Mouse (Mus musculus) MEL (cell line): ENCODE measurements around the gene Enpp3. TPM values are rescaled to one million over a fixed set of nuclear protein-coding genes. Genes with fewer than 3 reads are reported as not detected.
"Not testable (repeated sequence)": the region's sequence is repeated elsewhere in the genome, so short reads cannot be mapped to it uniquely, and the experiment has no call there.

Source experiments
- DNase-seq: peaks from one replicate; pipeline ENCODE4 v3.0.0; 2011; ENCODE audit warnings: low read depth, low spot score
- H3K27ac ChIP-seq: 2 replicates; pipeline ENCODE4 v1.5.1; 2012; ENCODE audit warnings: low read depth, mild to moderate bottlenecking, control low read depth, low read length, moderate library complexity; ENCODE audit not compliant: control insufficient read depth
- H3K27me3 ChIP-seq, 2 experiments: fragments of 150-350 bp in 1 of 2; sonication (generic) in 1 of 2; 2 replicates each; pipeline ENCODE4 v1.6.1; 2012; ENCODE audit warnings: low read length in 2 of 2, mild to moderate bottlenecking in 2 of 2, improper control_type of control experiment in 1 of 2, moderate library complexity in 1 of 2; ENCODE audit not compliant: insufficient read depth in 2 of 2, control insufficient read depth in 1 of 2
- H3K36me3 ChIP-seq, 2 experiments: 2 replicates each; pipeline ENCODE4 v1.6.1; 2012 to 2014; ENCODE audit warnings: low read length in 2 of 2, improper control_type of control experiment in 1 of 2, inconsistent platforms in 1 of 2, mild to moderate bottlenecking in 1 of 2; ENCODE audit not compliant: insufficient read depth in 2 of 2, control insufficient read depth in 1 of 2
- H3K4me1 ChIP-seq, 2 experiments: fragments of 150-350 bp in 1 of 2; sonication (generic) in 1 of 2; 2 replicates each; pipeline ENCODE4 v1.6.1; 2012; ENCODE audit warnings: low read length in 2 of 2, improper control_type of control experiment in 1 of 2, mild to moderate bottlenecking in 1 of 2; ENCODE audit not compliant: insufficient read depth in 2 of 2, control insufficient read depth in 1 of 2
- H3K4me3 ChIP-seq, 2 experiments: fragments of 150-350 bp in 1 of 2; sonication (generic) in 1 of 2; 2 replicates each; pipeline ENCODE4 v1.5.1; 2012; ENCODE audit warnings: low read depth in 2 of 2, low read length in 2 of 2, mild to moderate bottlenecking in 2 of 2, moderate library complexity in 2 of 2, control low read depth in 1 of 2, improper control_type of control experiment in 1 of 2; ENCODE audit not compliant: control insufficient read depth in 1 of 2, insufficient read depth in 1 of 2
- H3K79me2 ChIP-seq: 2 replicates; pipeline ENCODE4 v1.6.1; 2012; ENCODE audit warnings: mild to moderate bottlenecking, low read length, moderate library complexity; ENCODE audit not compliant: control insufficient read depth, poor library complexity, insufficient read depth
- H3K9ac ChIP-seq: 2 replicates; pipeline ENCODE4 v1.6.1; 2012; ENCODE audit warnings: low read depth, mild to moderate bottlenecking, control low read depth, low read length, moderate library complexity; ENCODE audit not compliant: control insufficient read depth, poor library complexity, severe bottlenecking
- H3K9me3 ChIP-seq: fragments of 150-350 bp; sonication (generic); replicated peaks from 2 replicates; pipeline ENCODE4 v1.6.1; 2012; ENCODE audit warnings: mild to moderate bottlenecking, low read length, improper control_type of control experiment, moderate library complexity; ENCODE audit not compliant: insufficient read depth
- BHLHE40 ChIP-seq: IDR thresholded peaks from 2 replicates; pipeline ENCODE4 v1.6.1; 2012; ENCODE audit warnings: low read depth, mild to moderate bottlenecking, inconsistent platforms, low read length, improper control_type of control experiment, borderline replicate concordance
- CHD1 ChIP-seq: IDR thresholded peaks from 2 replicates; pipeline ENCODE4 v1.6.1; 2012; ENCODE audit warnings: low read depth, mild to moderate bottlenecking, inconsistent platforms, low read length, improper control_type of control experiment
- CTCF ChIP-seq, 3 experiments: IDR thresholded peaks in 2 of 3; conservative IDR thresholded peaks in 1 of 3; 2 replicates each; pipeline ENCODE4 v1.5.1; 2011 to 2012; ENCODE audit warnings: low read length in 3 of 3, low read depth in 2 of 3, mild to moderate bottlenecking in 2 of 3, improper control_type of control experiment in 1 of 3, inconsistent platforms in 1 of 3, mixed read lengths in 1 of 3, moderate library complexity in 1 of 3; ENCODE audit not compliant: control insufficient read depth in 1 of 3, insufficient read depth in 1 of 3, poor library complexity in 1 of 3, severe bottlenecking in 1 of 3
- ELF1 ChIP-seq: IDR thresholded peaks from 2 replicates; pipeline ENCODE4 v1.6.1; 2014; ENCODE audit warnings: low read depth, mild to moderate bottlenecking, inconsistent platforms, low read length, improper control_type of control experiment, moderate library complexity
- EP300 ChIP-seq, 2 experiments: IDR thresholded peaks; 2 replicates each; pipeline ENCODE4 v1.6.1; 2011; ENCODE audit warnings: improper control_type of control experiment in 2 of 2, low read length in 2 of 2, low read depth in 1 of 2, mild to moderate bottlenecking in 1 of 2
- ETS1 ChIP-seq: IDR thresholded peaks from 2 replicates; pipeline ENCODE4 v1.6.1; 2012; ENCODE audit warnings: low read depth, mild to moderate bottlenecking, inconsistent platforms, low read length, improper control_type of control experiment, moderate library complexity
- JUND ChIP-seq: IDR thresholded peaks from 2 replicates; pipeline ENCODE4 v1.6.1; 2011; ENCODE audit warnings: low read depth, mild to moderate bottlenecking, improper control_type of control experiment, low read length
- KAT2A ChIP-seq: conservative IDR thresholded peaks from 2 replicates; pipeline ENCODE4 v1.6.1; 2012; ENCODE audit warnings: low read depth, low read length, improper control_type of control experiment, inconsistent platforms
- MAFK ChIP-seq: IDR thresholded peaks from 2 replicates; pipeline ENCODE4 v1.6.1; 2011; ENCODE audit warnings: low read depth, mild to moderate bottlenecking, low read length, improper control_type of control experiment, borderline replicate concordance
- MAX ChIP-seq: IDR thresholded peaks from 2 replicates; pipeline ENCODE4 v1.6.1; 2011; ENCODE audit warnings: low read length, improper control_type of control experiment
- MAZ ChIP-seq: IDR thresholded peaks from 2 replicates; pipeline ENCODE4 v1.6.1; 2012; ENCODE audit warnings: low read depth, mild to moderate bottlenecking, inconsistent platforms, low read length, improper control_type of control experiment
- MYB ChIP-seq: IDR thresholded peaks from 2 replicates; pipeline ENCODE4 v1.6.1; 2011; ENCODE audit warnings: mild to moderate bottlenecking, low read depth, low read length, improper control_type of control experiment
- MYC ChIP-seq: IDR thresholded peaks from 2 replicates; pipeline ENCODE4 v1.6.1; 2011; ENCODE audit warnings: low read depth, mild to moderate bottlenecking, low read length, improper control_type of control experiment, moderate library complexity
- NELFE ChIP-seq: IDR thresholded peaks from 2 replicates; pipeline ENCODE4 v1.6.1; 2011; ENCODE audit warnings: low read depth, low read length, improper control_type of control experiment
- NRF1 ChIP-seq: IDR thresholded peaks from 2 replicates; pipeline ENCODE4 v1.6.1; 2014; ENCODE audit warnings: low read depth, mild to moderate bottlenecking, inconsistent platforms, low read length, improper control_type of control experiment, moderate library complexity; ENCODE audit not compliant: poor library complexity, insufficient read depth, severe bottlenecking
- POLR2A ChIP-seq, 2 experiments: IDR thresholded peaks; 2 replicates each; pipeline ENCODE4 v1.6.1; 2011 to 2012; ENCODE audit warnings: low read length in 2 of 2, mild to moderate bottlenecking in 2 of 2, control low read depth in 1 of 2, improper control_type of control experiment in 1 of 2, low read depth in 1 of 2, moderate library complexity in 1 of 2; ENCODE audit not compliant: control insufficient read depth in 1 of 2, insufficient read depth in 1 of 2, poor library complexity in 1 of 2
- POLR2AphosphoS5 ChIP-seq: IDR thresholded peaks from 2 replicates; pipeline ENCODE4 v1.6.1; 2012; ENCODE audit warnings: low read depth, borderline replicate concordance, mild to moderate bottlenecking, inconsistent platforms, low read length, moderate library complexity, mixed read lengths
- RAD21 ChIP-seq: IDR thresholded peaks from 2 replicates; pipeline ENCODE4 v1.6.1; 2011; ENCODE audit warnings: mild to moderate bottlenecking, low read depth, low read length, improper control_type of control experiment
- SIN3A ChIP-seq: IDR thresholded peaks from 2 replicates; pipeline ENCODE4 v1.6.1; 2012; ENCODE audit warnings: low read length, improper control_type of control experiment, inconsistent platforms
- SMC3 ChIP-seq: IDR thresholded peaks from 2 replicates; pipeline ENCODE4 v1.6.1; 2011; ENCODE audit warnings: low read depth, low read length, improper control_type of control experiment
- TAL1 ChIP-seq: IDR thresholded peaks from 2 replicates; pipeline ENCODE4 v1.6.1; 2012; ENCODE audit warnings: mild to moderate bottlenecking, inconsistent platforms, low read length, moderate library complexity, mixed read lengths
- TCF12 ChIP-seq: IDR thresholded peaks from 2 replicates; pipeline ENCODE4 v1.6.1; 2014; ENCODE audit warnings: low read depth, mild to moderate bottlenecking, inconsistent platforms, low read length, improper control_type of control experiment, moderate library complexity
- UBTF ChIP-seq: IDR thresholded peaks from 2 replicates; pipeline ENCODE4 v1.6.1; 2012; ENCODE audit warnings: low read depth, mild to moderate bottlenecking, inconsistent platforms, low read length, improper control_type of control experiment, moderate library complexity, borderline replicate concordance; ENCODE audit not compliant: insufficient read depth
- USF1 ChIP-seq: IDR thresholded peaks from 2 replicates; pipeline ENCODE4 v1.6.1; 2014; ENCODE audit warnings: low read depth, mild to moderate bottlenecking, inconsistent platforms, low read length, improper control_type of control experiment, moderate library complexity
- USF2 ChIP-seq, 2 experiments: IDR thresholded peaks; 2 replicates each; pipeline ENCODE4 v1.6.1; 2011 to 2012; ENCODE audit warnings: improper control_type of control experiment in 2 of 2, low read length in 2 of 2, borderline replicate concordance in 1 of 2, inconsistent platforms in 1 of 2, low read depth in 1 of 2, mild to moderate bottlenecking in 1 of 2; ENCODE audit not compliant: insufficient read depth in 1 of 2
- ZC3H11A ChIP-seq: IDR thresholded peaks from 2 replicates; pipeline ENCODE4 v1.6.1; 2012; ENCODE audit warnings: low read depth, mild to moderate bottlenecking, inconsistent platforms, low read length, improper control_type of control experiment
- ZKSCAN1 ChIP-seq: IDR thresholded peaks from 2 replicates; pipeline ENCODE4 v1.6.1; 2012; ENCODE audit warnings: low read depth, mild to moderate bottlenecking, inconsistent platforms, low read length, improper control_type of control experiment, moderate library complexity
- ZNF384 ChIP-seq: IDR thresholded peaks from 2 replicates; pipeline ENCODE4 v1.6.1; 2012; ENCODE audit warnings: low read depth, mild to moderate bottlenecking, inconsistent platforms, low read length, improper control_type of control experiment
- polyA plus RNA-seq, 2 experiments: library from polyadenylated mRNA; stranded (reverse) in 1 of 2; unstranded in 1 of 2; fragments of >175 nt in 1 of 2; fragments of >200 nt in 1 of 2; gene quantifications; 2 replicates each; pipeline versions ENCODE4 v1.2.1 to v1.2.4; 2012; ENCODE audit warnings: low replicate concordance in 2 of 2, low read depth in 1 of 2; ENCODE audit not compliant: insufficient read length in 2 of 2, insufficient read depth in 1 of 2, missing spikeins in 1 of 2
- total RNA-seq: library from RNA; depleted of rRNA; stranded (reverse); fragments of 300-350 nt; gene quantifications from 2 replicates; pipeline ENCODE4 v1.2.3, GENCODE M21; 2012

The Enpp3 gene
- total and polyA plus RNA-seq, 3 experiments, result 0.08 to 0.22 TPM; not detected in 1

DNA sequence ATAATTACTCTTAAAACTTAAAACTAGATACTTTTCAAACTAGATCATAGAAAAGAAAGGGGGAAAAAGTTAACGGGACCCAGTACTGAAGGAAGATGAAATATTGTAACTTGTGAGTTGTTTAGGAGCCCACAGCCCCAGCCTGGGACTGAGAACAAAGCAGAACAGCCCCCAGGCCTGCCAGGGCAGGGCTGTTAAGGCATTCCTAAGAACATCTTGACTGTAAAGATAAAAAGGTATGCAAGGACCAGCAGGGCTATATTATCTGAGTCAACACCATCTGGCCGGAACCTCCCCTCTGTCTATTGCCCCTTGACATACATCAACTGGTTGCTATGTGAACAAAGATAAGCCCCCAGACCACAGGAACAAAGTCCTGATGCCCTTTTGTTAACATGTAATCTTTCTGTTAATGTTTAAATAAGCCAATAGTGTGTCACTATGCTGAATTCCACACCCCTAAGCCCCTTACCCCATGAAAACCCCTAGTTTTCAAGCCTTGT lies 39.8 kb downstream of the Enpp3 start:
- H3K27ac ChIP-seq, H3K9ac ChIP-seq, H3K4me3 ChIP-seq, H3K79me2 ChIP-seq, H3K27me3 ChIP-seq, H3K36me3 ChIP-seq, H3K9me3 ChIP-seq: not testable (repeated sequence)
- peak; percentile 35 for DNase-seq
- peaks cover 2 to 24% of the 10 kb centered on the region in 2 experiments for H3K4me1 ChIP-seq
- TF ChIP-seq SIN3A (0 out of 2 replicates have a peak, but pooled peaks have one; percentile 28), EP300 (IDR thresholded peaks at IDR 0.05; ENCODE audit: low read depth in 1 of 2, low read length in 2 of 2) (peak in 1 of 2 experiments; percentile 56; a peak in 3 of 4 replicates), TAL1 (peak; percentile 66), TCF12 (peak; percentile 59), ETS1 (peak; percentile 47; the same call in 1 of the 2 replicates)

DNA sequence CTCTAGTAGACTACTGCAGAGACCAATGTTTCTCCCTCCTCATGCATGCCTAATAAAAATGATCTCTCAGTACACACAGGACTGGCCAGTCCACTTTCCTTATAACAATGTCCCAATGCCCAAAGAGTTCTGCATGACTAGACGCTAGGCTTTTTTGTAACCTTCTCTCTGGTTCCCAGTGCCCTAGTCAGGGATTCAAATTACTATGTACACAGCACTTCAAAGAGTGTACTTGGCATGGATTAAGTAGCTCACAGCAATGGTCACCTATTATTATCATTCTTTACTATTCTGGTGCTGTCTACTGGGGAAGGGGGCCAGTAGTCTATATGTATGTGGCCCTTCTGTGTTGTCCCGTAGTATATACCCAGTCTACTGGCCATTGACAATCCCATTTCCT lies 40.8 kb downstream of the Enpp3 start:
- H3K79me2 ChIP-seq, result no peaks in the 10 kb centered on the region

GRCm38 (mm10) chr10:24797246-24797645 lies 45.4 kb downstream of the Enpp3 start:
- DNase-seq, result peak; percentile 81
- no peak overlapping the region for H3K27ac ChIP-seq
- H3K36me3 ChIP-seq, result no peaks in the 10 kb centered on the region; a peak in 1 of 4 replicates
- no peaks in the 10 kb centered on the region for H3K9me3 ChIP-seq
- H3K79me2 ChIP-seq, result no peaks in the 10 kb centered on the region
- H3K27me3 ChIP-seq, result no peaks in the 10 kb centered on the region
- peak overlapping the region; percentile 39 for H3K9ac ChIP-seq
- H3K4me1 ChIP-seq, result peaks cover 4 to 15% of the 10 kb centered on the region in 2 experiments
- peak overlapping the region; percentile 2 to 28; a peak in 3 of 4 replicates for H3K4me3 ChIP-seq
- TF ChIP-seq SMC3, result peak; percentile 61
- TF ChIP-seq ZKSCAN1, result no peak
- TF ChIP-seq ZC3H11A, result peak; percentile 50
- TF ChIP-seq ELF1, result no peak
- TF ChIP-seq JUND, result no peak
- no peak for TF ChIP-seq MAFK
- TF ChIP-seq RAD21, result peak; percentile 67
- TF ChIP-seq CTCF (IDR thresholded peaks at IDR 0.05 in 2 of 3, conservative IDR thresholded peaks at IDR 0.05 in 1 of 3; ENCODE audit: control insufficient read depth in 1 of 3, insufficient read depth in 1 of 3, low read depth in 2 of 3, low read length in 3 of 3, poor library complexity in 1 of 3, severe bottlenecking in 1 of 3), result peak; percentile 72 to 99 (median 86)
- TF ChIP-seq BHLHE40, result peak; percentile 55; the same call in 1 of the 2 replicates
- TF ChIP-seq USF1, result no peak
- no peak for TF ChIP-seq POLR2A (IDR thresholded peaks at IDR 0.05; ENCODE audit: control insufficient read depth in 1 of 2, insufficient read depth in 1 of 2, low read depth in 1 of 2, low read length in 2 of 2, poor library complexity in 1 of 2)
- no peak for TF ChIP-seq USF2 (IDR thresholded peaks at IDR 0.05; ENCODE audit: borderline replicate concordance in 1 of 2, insufficient read depth in 1 of 2, low read depth in 1 of 2, low read length in 2 of 2)
- 0 out of 2 replicates have a peak, but pooled peaks have one; percentile 42 for TF ChIP-seq MAX
- no peak for TF ChIP-seq SIN3A
- 0 out of 2 replicates have a peak, but pooled peaks have one; percentile 71 for TF ChIP-seq MYC
- no peak for TF ChIP-seq MYB
- TF ChIP-seq ZNF384, result no peak

More for the DNA sequence above, 40.8 kb downstream of the Enpp3 start:
- no peak overlapping the region for H3K4me3 ChIP-seq
- H3K36me3 ChIP-seq, result peaks cover 0 to 10% of the 10 kb centered on the region in 2 experiments; a peak in 2 of 4 replicates
- no peaks in the 10 kb centered on the region for H3K27me3 ChIP-seq
- no peak for DNase-seq
- no peaks in the 10 kb centered on the region for H3K9me3 ChIP-seq
- no peak for TF ChIP-seq MAZ
- no peak for TF ChIP-seq SMC3
- TF ChIP-seq RAD21, result no peak
- TF ChIP-seq POLR2AphosphoS5, result no peak
- no peak for TF ChIP-seq CHD1
- no peak for TF ChIP-seq NRF1
- no peak for TF ChIP-seq MAX
- no peak for TF ChIP-seq EP300 (IDR thresholded peaks at IDR 0.05; ENCODE audit: low read depth in 1 of 2, low read length in 2 of 2)
- TF ChIP-seq UBTF, result no peak
- TF ChIP-seq TAL1, result no peak
- no peak for TF ChIP-seq KAT2A
- TF ChIP-seq USF2 (IDR thresholded peaks at IDR 0.05; ENCODE audit: borderline replicate concordance in 1 of 2, insufficient read depth in 1 of 2, low read depth in 1 of 2, low read length in 2 of 2), result no peak
- no peak for TF ChIP-seq NELFE
- H3K4me1 ChIP-seq, result peaks cover 3 to 28% of the 10 kb centered on the region in 2 experiments
- no peak overlapping the region for H3K9ac ChIP-seq
- H3K27ac ChIP-seq, result no peak overlapping the region
